Mouse (Mus musculus): Measurements from ENCODE around the gene Ube2j1.
"Not testable (repeated sequence)": the region's sequence is repeated elsewhere in the genome, so short reads cannot be mapped to it uniquely, and the experiment has no call there.

Ube2j1 gene

DNA sequence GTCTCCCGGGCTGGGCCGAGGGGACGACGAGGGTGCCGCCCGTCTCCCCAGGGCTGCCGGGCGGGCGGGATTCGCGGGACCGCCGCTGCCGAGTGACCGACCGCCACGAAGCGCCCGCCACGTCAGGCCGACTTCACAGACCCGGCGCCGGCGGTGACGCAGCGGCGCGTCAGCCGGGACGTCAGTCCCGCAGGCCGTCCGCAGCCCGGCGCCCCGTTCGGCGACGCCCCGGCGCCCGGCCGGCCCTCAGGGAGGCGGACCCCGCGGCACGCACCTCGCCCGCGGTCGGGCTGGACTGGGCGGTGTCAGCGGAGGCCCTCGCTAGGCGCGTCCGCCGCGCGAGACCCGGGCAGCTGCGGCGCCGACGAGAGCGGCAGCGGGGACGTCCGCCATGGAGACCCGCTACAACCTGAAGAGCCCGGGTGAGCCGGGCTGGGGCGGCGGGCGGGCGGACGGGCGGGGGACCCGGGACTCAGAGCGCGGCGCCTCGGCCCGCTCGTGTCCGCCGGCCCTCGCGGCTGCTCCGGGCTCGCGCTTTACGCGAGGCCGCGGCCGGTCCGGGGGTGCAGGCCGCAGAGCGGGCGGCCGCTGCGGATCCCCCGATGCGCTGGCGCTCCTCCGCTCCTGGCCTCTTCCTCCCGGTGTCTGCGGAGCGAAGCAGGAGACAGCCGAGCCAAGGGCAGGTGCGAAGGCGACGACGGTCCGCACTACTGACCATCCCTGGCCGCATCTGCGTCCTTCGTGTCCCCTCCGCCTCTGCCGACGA lies at the start of gene Ube2j1:
Gene Ube2j1, plus strand, starts transcription at position 222 of the 766 bp plus-strand sequence.
- peak; percentile 86 to 88 for DNase-seq (ENCODE audit: low spot score in 2 of 2)

DNA sequence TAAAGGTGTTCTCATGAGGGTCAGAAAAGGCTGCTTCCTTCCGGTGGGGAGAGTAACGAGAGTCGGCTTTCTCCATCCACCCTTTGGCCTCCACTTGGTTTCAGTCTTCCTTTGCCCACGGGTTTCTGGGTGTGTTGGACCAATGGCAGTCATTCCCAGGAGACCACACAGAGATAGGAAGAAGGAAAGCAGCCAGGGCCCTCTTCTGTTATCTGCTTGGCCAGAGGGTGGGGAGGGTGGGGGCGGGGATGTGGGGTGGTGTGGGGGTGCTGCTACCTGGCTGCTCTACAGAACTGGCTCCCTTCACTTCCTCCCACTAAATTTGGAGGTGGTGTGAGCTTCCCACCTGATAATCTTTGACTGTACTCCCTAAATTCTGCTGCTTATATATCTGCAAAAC lies 49.6 kb upstream of the Ube2j1 start:
- no peak for DNase-seq (ENCODE audit: low spot score in 2 of 2)

DNA sequence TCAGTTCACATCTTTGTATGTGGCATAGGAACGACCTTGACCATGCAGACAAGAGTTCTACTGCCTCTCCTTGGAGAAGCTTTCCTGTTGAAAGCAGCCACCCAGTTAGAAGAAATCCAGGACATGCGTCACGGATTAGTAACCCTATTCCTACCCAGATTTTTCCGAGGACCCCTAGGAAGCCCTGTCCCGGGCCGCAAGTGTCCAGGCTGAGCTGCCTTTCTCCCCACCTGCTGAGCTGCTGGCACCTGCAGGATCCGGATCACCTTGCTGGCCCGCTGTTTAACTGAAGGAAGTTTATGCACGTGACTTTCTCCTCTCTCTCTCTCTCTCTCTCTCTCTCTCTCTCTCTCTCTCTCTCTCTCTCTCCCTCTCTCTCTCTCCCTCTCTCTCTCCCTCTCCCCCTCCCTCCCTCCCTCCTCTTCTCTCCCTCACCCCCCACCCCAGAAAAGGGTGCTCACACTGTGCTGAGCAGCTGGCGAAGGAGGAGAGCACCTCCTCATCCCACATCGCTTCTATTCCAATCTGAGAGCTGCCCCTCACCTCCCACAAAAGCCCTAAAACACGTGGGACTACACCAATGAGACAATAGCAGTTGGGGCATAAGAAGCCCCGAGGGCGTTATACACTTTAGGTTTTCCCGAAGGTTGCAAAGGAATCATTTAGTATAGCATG lies 49.0 kb upstream of the Ube2j1 start:
- DNase-seq (ENCODE audit: low spot score in 2 of 2) = no peak

DNA sequence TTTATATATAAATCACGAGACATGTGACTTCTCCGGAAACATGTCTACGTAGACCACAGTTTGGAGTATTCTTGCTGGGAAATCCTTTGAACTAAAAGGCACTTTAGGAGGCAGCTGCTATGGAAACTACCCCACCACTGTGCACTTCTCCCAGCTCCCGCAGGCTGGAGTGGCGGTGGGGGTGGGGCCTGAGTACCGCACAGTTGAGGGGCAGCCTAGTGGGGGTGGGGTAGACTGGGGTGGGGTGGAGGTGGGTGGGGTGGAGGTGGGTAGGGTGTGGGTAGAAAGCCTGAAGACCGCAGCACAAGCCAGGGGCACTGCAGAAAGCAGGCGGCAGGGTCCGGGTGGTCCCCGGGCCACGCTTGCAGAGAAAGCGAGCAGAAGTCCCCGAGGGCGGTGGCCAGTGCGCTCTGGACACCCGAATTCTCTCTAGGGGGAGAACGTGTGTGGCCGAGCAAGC lies 48.5 kb upstream of the Ube2j1 start, which contains the start of gene Rragd:
Gene Rragd, plus strand, starts transcription at position 322 of the 460 bp plus-strand sequence.
- peak in 1 of 2 experiments; percentile 12 for DNase-seq (ENCODE audit: low spot score in 2 of 2)

DNA sequence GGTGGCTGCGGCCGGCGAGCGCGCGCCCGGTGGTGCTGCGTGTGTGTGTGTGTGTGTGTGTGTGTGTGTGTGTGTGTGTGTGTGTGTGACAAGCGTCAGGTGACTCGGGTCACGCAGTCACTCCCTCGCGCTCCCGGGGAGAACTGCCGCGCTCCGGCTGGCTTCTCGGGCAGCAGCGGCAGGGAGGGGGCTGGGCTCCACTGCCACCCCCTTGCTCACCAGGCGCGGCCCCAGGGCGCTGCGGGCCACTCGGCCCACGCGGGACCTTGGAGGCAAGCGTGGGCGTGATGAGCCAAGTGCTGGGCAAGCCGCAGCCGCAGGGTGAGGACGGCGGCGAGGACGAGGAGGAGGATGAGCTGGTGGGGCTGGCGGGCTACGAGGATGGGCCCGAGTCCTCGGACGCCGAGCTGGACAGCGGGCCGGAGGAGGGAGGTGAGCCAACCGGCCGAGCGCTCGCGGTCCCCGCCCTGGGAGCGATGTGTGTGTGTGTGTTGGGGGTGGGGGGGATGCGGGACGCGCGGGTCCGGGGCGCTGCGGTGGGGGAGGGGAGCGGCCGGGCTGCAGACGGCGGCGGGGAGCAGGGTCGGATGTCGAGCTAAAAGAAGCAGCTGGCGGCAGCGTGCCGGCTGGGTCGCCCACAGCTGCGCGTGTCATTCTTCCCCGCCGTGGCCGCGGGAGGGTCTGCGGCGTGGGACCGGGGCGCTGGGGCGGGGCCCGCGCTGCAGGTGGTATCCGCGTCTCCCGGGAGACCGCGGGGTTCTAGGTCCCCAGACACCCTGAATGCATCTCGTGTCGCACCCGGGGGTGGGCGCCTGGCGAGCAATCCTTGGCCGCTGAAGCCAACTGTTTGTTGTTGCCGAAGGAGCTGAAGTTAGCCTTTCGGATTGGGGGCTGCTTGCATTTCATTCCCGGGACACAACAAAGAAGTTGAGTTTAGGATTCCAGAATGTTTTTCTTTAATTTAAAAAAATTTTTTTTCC lies 47.8 kb upstream of the Ube2j1 start:
- DNase-seq (ENCODE audit: low spot score in 2 of 2) = peak; percentile 37 to 57

GRCm38 (mm10) chr4:32984242-32984641 lies 47.0 kb upstream of the Ube2j1 start:
- DNase-seq (ENCODE audit: low spot score in 2 of 2) = no peak

DNA sequence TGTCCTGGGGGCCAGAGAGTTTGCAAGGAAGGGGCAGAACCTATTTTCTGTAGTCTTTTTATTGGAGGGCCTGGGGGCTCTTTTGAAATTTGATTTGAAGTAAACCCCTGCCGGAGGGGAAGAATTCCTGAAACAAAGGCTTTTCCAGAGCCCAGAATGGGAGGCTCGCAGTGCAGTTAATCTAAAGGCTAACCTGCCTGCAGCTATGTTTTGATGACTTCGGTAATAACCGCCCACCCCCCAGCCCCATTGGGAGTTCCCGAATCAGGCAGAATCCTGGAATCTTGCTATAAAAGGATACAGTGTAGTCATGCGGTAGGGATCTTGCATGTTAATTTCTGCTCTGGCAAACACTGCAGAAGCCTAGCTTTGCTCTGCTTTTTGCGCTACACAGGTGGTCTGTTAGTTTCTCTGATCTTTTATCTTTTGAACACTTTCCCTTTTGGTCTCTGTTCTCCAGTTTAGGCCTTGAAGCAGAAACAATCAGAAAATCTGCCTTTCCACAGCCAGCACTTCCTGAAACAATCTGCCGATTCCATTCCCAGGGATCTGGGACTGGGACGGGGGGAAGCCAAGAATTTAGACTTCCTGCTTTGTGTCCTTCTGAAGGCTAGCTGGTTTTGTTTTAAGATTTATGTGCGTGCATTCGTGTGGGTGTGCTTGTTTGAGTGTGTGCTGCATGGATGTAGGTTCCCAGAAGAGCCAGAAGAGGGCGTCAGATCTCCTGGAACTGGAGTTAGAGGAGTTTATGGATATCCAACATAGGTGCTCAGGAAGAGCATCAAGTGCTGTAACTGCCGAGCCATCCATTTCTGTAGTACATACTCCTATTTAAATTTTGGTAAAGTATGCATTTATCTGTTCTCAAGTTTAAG lies 46.2 kb upstream of the Ube2j1 start:
- DNase-seq (ENCODE audit: low spot score in 2 of 2) = peak in 1 of 2 experiments; percentile 31

GRCm38 (mm10) chr4:32985684-32986083 lies 45.5 kb upstream of the Ube2j1 start:
- no peak for DNase-seq (ENCODE audit: low spot score in 2 of 2)

- DNase-seq (ENCODE audit: low spot score in 2 of 2) = peak in 1 of 2 experiments; percentile 58
These were observed 44.2 kb upstream of the Ube2j1 start for GRCm38 (mm10) chr4:32987006-32987405.

- DNase-seq (ENCODE audit: low spot score in 2 of 2) = no peak
These were observed 41.9 kb upstream of the Ube2j1 start for GRCm38 (mm10) chr4:32989346-32989745.

DNA sequence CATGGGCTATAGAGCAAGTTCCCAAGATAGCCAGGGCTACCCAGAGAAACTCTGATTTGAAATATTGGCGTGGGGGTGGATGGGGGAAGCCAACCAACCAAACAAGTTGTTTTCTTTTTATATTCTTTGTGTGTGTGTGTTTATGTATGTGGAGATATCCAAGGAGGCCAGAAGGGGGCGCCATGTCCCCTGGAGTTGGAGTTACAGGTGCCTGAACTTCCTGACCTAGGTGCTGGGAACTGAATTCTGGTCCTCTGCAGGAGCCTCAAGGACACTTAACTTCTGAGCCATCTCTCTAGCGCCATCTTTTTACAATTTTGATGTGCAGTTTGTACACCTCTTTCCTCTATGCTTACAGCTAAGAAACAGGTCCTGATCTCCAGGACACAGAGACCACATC lies 37.0 kb upstream of the Ube2j1 start:
- no peak for DNase-seq (ENCODE audit: low spot score in 2 of 2)

GRCm38 (mm10) chr4:32996083-32996482 lies 35.1 kb upstream of the Ube2j1 start:
- DNase-seq (ENCODE audit: low spot score in 2 of 2) = no peak

DNA sequence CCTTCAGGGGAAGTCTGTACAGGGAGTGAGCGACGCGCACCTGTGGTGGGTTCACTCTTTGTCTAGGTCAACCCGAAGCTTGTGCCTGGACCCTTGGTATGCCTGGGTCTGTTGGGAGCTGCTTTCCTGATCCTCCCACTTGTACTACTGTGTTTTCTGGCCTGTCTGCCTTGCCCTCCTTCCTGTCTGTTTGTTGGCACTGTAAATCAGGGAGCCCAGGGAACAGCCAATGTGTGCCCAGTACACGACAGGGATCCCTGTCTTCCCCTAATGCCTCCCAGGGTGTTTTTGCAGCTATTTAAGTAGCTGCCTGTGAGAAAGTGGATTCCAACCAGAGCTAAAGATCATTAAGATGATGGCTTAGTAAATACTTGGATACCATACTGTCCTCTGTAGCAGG lies 33.6 kb upstream of the Ube2j1 start:
- no peak for DNase-seq (ENCODE audit: low spot score in 2 of 2)

DNA sequence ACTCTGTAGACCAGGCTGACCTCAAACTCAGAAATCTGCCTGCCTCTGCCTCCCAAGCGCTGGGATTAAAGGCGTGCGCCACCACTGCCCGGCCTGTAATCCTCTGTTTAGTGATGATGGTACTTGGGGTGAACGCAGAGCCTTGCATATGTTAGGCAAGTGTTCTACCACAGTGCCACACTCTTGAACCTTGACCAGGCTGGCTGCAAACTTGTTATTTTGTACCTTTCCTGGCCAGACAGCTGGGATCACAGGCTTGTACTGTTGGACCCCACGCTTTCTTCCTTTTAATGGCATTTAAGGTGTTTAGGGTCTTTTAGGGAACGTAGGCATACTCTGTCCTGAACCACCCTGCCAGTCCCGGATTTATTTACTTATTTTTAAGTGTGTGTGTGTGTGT lies 32.2 kb upstream of the Ube2j1 start:
- no peak for DNase-seq (ENCODE audit: low spot score in 2 of 2)

DNA sequence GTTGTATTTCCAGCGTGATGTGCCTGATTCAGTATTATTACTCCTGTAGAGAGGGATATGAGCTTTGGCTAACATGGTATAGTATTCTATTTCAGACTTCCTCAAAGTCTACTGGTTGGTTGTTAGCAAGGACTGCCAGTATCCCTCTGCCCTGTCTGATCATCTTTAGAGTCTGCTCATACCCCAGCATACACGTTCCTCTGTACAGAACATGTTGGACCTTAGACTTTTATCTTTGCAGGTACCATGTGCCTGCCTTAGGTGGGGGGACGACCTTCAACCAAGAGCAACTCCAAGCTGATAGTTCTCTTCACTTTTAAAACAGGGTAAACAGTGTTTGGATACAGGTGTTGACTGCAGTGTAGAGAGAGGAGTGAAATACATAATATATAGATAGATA lies 29.1 kb upstream of the Ube2j1 start:
- no peak for DNase-seq (ENCODE audit: low spot score in 2 of 2)

DNA sequence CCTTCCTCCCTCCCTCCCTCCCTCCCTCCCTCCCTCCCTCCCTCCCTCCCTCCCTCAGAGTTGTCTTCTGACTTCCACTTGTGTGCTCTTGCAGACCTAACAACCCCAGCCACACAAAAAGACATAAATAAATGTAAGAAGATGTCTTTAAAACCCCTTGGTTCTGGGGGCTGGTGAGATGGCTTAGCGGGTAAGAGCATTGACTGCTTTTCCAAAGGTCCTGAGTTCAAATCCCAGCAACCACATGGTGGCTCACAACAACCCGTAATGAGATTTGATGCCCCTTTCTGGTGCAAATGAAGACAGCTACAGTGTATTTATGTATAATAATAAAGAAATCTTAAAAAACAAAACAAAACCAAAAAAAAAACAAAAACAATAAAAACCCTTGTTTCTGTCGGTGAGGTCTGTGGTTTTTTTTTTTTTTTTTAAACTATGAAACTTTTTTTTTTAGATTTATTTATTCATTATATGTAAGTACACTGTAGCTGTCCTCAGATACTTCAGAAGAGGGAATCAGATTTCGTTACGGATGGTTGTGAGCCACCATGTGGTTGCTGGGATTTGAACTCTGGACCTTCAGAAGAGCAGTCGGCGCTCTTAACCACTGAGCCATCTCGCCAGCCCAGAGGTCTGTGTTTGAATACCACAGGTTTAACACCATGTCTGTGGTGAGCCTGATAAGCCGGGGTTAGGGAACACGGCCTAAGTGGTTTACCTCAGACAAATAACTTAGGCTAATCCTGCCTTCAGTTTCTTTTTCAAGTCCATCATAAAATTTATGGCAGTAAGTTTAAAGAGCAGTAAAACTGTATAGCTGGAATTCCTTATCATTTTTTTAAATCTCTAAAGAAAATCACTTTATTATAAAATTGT lies 25.4 kb upstream of the Ube2j1 start:
- not testable (repeated sequence) for DNase-seq (ENCODE audit: low spot score in 2 of 2)

- no peak for DNase-seq (ENCODE audit: low spot score in 2 of 2)
These were observed 24.4 kb upstream of the Ube2j1 start for GRCm38 (mm10) chr4:33006844-33007243.

- DNase-seq (ENCODE audit: low spot score in 2 of 2) = no peak
These were observed 23.6 kb upstream of the Ube2j1 start for GRCm38 (mm10) chr4:33007443-33008217.

DNA sequence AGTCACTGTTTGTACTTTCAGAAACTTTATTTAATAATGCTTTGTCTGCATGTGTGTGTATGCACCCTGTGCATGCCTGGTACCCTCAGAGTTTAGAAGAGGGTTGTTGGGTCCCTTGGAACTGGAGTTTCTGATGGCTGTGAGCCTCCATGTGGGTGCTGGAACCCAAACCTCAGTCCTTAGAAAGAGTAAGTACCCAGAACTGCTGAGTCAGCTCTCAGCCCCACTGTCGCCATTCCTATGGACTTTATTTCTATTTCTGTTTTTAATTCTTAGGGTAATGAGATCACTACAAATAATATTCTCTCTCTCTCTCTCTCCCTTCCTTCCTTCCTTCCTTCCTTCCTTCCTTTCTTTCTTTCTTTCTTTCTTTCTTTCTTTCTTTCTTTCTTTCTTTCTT lies 21.1 kb upstream of the Ube2j1 start:
- DNase-seq (ENCODE audit: low spot score in 2 of 2) = no peak

All from spleen, postnatal 10 days (tissue).